Mouse (Mus musculus): Measurements from ENCODE around the gene Kctd20.

DNA sequence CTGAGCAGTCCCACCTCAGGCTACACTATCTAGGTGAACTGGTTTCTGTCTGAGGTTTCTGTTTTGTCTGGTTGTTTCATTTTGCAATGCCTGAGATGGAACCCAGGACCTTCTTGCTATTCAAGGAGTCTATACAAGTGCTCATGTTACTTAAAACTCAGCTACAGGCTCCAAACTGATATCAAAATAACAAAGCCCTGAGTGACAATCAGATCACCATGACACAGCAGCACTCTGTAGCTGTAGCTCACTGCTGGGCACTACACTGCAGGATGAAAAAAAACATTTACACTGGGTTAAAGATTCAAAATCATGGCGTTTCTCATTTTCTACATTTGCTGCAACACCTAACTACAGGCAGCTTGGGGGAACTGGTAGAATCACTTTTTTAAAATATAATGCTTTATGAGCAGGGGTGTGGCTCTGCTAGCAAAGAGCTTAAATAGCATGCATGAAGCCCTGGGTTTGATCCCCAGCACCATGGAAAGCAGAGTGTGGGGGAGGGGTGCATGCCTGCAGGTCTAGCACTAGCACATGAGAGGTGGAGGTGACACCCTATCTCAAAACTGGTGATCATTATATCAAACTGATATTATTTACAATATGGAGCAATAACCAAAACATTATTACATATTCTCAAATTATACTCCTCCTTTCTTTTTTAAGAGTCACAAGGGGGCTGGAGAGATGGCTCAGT lies 33.1 kb downstream of the Kctd20 start:
- TF ChIP-seq CTCF (conservative IDR thresholded peaks at IDR 0.05; ENCODE audit: insufficient read depth, insufficient read length, low read depth, low read length), result no peak
- TF ChIP-seq POLR2A (IDR thresholded peaks at IDR 0.05; ENCODE audit: low read depth, low read length), result no peak
